9 mouse cellular contexts compared by ENCODE assay signal in the genomic region with DNA sequence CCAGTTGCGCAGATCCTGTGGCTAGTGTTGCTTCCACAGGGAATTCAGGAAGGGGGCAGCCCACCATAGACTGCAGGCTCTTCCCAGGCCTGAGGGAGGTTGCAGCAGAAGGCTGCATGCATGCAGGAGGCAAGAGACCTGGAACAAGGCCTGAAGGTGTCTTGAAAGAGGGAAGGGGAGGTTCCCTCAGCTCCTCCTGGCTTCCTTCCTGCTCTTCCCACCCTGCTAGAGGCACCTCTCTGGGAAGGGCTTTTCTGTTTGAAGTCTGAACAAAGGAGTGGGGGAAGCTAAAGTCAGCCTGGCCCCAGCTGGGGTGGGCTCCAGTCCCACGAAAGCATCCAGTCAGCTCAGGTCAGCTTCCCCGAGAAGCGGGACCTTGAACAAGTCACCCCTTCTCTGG. TPM values are rescaled to one million over a fixed set of nuclear protein-coding genes. Genes with fewer than 3 reads are reported as not detected.
A peak's percentile ranks its signal among the peaks of the same experiment; 100 is the strongest.
DNase-seq lines count a peak whose midpoint lies in the region; ATAC-seq and TF ChIP-seq lines count a peak whose summit lies in the region.
"Had no signal": no experiment of that assay in that cellular context is flagged by ENCODE, and none has a peak within 500 bp of the region (broad histone marks: within the 10 kb centered on the region; RNA-seq: fewer than 3 reads in every experiment).

No protein-coding gene starts in this region.

- no peaks in the 10 kb centered on the region for H3K9me3 ChIP-seq in midbrain, embryonic 10.5 days (replicated peaks)
- no peaks in the 10 kb centered on the region for H3K9me3 ChIP-seq in midbrain, postnatal 0 days (ENCODE audit: low read length)
- H3K9me3 ChIP-seq in forebrain, embryonic 14.5 days (replicated peaks; ENCODE audit: control insufficient read depth, low read length) = no peaks in the 10 kb centered on the region
- H3K9me3 ChIP-seq in limb, embryonic 14.5 days (ENCODE audit: control insufficient read depth, low read length) = no peaks in the 10 kb centered on the region
- H3K9me3 ChIP-seq: liver, embryonic 15.5 days had no signal

- no peak overlapping the region for H3K9ac ChIP-seq in midbrain, postnatal 0 days (replicated peaks; ENCODE audit: low read length, poor library complexity, severe bottlenecking)
- no peak overlapping the region for H3K9ac ChIP-seq in forebrain, embryonic 14.5 days (ENCODE audit: low read length)
- H3K9ac ChIP-seq in limb, embryonic 14.5 days (ENCODE audit: low read depth, low read length, severe bottlenecking) = 0 out of 2 replicates have a peak overlapping the region, but pooled peaks have one; percentile 7
- H3K9ac ChIP-seq: liver, embryonic 15.5 days had no signal

- no peak for ATAC-seq in midbrain, postnatal 0 days (ENCODE audit: low FRiP score)
- no peak for ATAC-seq in forebrain, embryonic 14.5 days
- ATAC-seq in limb, embryonic 14.5 days (ENCODE audit: low FRiP score, low read depth) = peak; percentile 5; the same call in 1 of the 2 replicates
- no peak for ATAC-seq in megakaryocyte-erythroid progenitor cell, adult 5-6 weeks (replicated peaks; ENCODE audit: low FRiP score, low TSS enrichment, poor library complexity, severe bottlenecking)
- ATAC-seq: Patski had no signal

- no peak overlapping the region for H3K4me2 ChIP-seq in midbrain, postnatal 0 days (ENCODE audit: low read depth, low read length, poor library complexity, severe bottlenecking)
- H3K4me2 ChIP-seq in forebrain, embryonic 14.5 days (ENCODE audit: low read length) = no peak overlapping the region
- no peak overlapping the region for H3K4me2 ChIP-seq in limb, embryonic 14.5 days (replicated peaks; ENCODE audit: low read depth, low read length, severe bottlenecking)
- H3K4me2 ChIP-seq: liver, embryonic 15.5 days had no signal

- H3K36me3 ChIP-seq in midbrain, embryonic 10.5 days = no peaks in the 10 kb centered on the region
- H3K36me3 ChIP-seq in midbrain, postnatal 0 days (ENCODE audit: insufficient read depth, low read length) = no peaks in the 10 kb centered on the region
- no peaks in the 10 kb centered on the region for H3K36me3 ChIP-seq in forebrain, embryonic 14.5 days (ENCODE audit: control insufficient read depth, insufficient read depth, low read length)
- H3K36me3 ChIP-seq in limb, embryonic 14.5 days (ENCODE audit: control insufficient read depth, insufficient read depth, low read length) = no peaks in the 10 kb centered on the region
- H3K36me3 ChIP-seq: liver, embryonic 15.5 days had no signal

- DNase-seq in midbrain, embryonic 10.5 days (ENCODE audit: low spot score) = no peak
- DNase-seq in midbrain, postnatal 0 days (ENCODE audit: low spot score) = no peak
- no peak for DNase-seq in forebrain, embryonic 14.5 days (ENCODE audit: low spot score)
- DNase-seq in limb, embryonic 14.5 days (ENCODE audit: low spot score) = no peak
- DNase-seq in T-cell, adult 2 months (ENCODE audit: low spot score) = no peak
- DNase-seq in adrenal gland, postnatal 25 days = no peak

- TF ChIP-seq CTCF in midbrain, postnatal 0 days (IDR thresholded peaks at IDR 0.05) = no peak

- H3K4me3 ChIP-seq in midbrain, embryonic 10.5 days = no peak overlapping the region
- H3K4me3 ChIP-seq in midbrain, postnatal 0 days (ENCODE audit: low read depth, low read length) = no peak overlapping the region
- no peak overlapping the region for H3K4me3 ChIP-seq in forebrain, embryonic 14.5 days (ENCODE audit: low read depth, low read length)
- H3K4me3 ChIP-seq in limb, embryonic 14.5 days (replicated peaks; ENCODE audit: low read length) = no peak overlapping the region
- H3K4me3 ChIP-seq: liver, embryonic 15.5 days had no signal

- WGBS in midbrain, embryonic 10.5 days = 39% methylated on average over 4 of the region's 4 CpGs
- WGBS in midbrain, postnatal 0 days = 22% methylated on average over 4 of the region's 4 CpGs
- WGBS in forebrain, embryonic 14.5 days = 35% methylated on average over 4 of the region's 4 CpGs
- WGBS in limb, embryonic 14.5 days = 23% methylated on average over 4 of the region's 4 CpGs

- peaks cover 57% of the 10 kb centered on the region for H3K27me3 ChIP-seq in midbrain, embryonic 10.5 days (ENCODE audit: low read depth, poor library complexity, severe bottlenecking)
- H3K27me3 ChIP-seq in midbrain, postnatal 0 days (ENCODE audit: insufficient read depth, low read length) = peaks cover 6% of the 10 kb centered on the region; the same call in 1 of the 2 replicates
- peaks cover 11% of the 10 kb centered on the region for H3K27me3 ChIP-seq in forebrain, embryonic 14.5 days (replicated peaks; ENCODE audit: control insufficient read depth, insufficient read depth, low read length)
- H3K27me3 ChIP-seq in limb, embryonic 14.5 days (ENCODE audit: control insufficient read depth, insufficient read depth, low read length) = no peaks in the 10 kb centered on the region; the same call in 1 of the 2 replicates
- H3K27me3 ChIP-seq: Patski had no signal

- no peak for TF ChIP-seq POLR2A in limb, embryonic 14.5 days (IDR thresholded peaks at IDR 0.05; ENCODE audit: borderline replicate concordance, extremely low read depth, insufficient read depth, insufficient read length)

- H3K27ac ChIP-seq in midbrain, embryonic 10.5 days (replicated peaks) = peak overlapping the region; percentile 79
- H3K27ac ChIP-seq in midbrain, postnatal 0 days (ENCODE audit: low read depth, low read length) = no peak overlapping the region
- 0 out of 2 replicates have a peak overlapping the region, but pooled peaks have one; percentile 21 for H3K27ac ChIP-seq in forebrain, embryonic 14.5 days (ENCODE audit: low read depth, low read length)
- H3K27ac ChIP-seq in limb, embryonic 14.5 days (replicated peaks; ENCODE audit: low read depth, low read length) = peak overlapping the region; percentile 71
- H3K27ac ChIP-seq: liver, embryonic 15.5 days had no signal

- peaks cover 76% of the 10 kb centered on the region for H3K4me1 ChIP-seq in midbrain, embryonic 10.5 days
- peaks cover 5% of the 10 kb centered on the region for H3K4me1 ChIP-seq in midbrain, postnatal 0 days (ENCODE audit: insufficient read depth, low read length)
- H3K4me1 ChIP-seq in forebrain, embryonic 14.5 days (ENCODE audit: control insufficient read depth, insufficient read depth, low read length) = peaks cover 12% of the 10 kb centered on the region
- peaks cover 30% of the 10 kb centered on the region for H3K4me1 ChIP-seq in limb, embryonic 14.5 days (ENCODE audit: control insufficient read depth, insufficient read depth, low read length)

RNA-seq across cellular contexts. Expression of a gene that starts 18.9 kb away (rescaled TPM):
- 2.7 and 3.7 TPM in 2 replicates for polyA plus RNA-seq in midbrain, embryonic 10.5 days (2016; fragmentation: Nextera tagmentation; extraction: Ambion mirVana)
- total RNA-seq in midbrain, postnatal 0 days (2014; rRNA removed) = 16.6 and 25.6 TPM in 2 replicates
- polyA plus RNA-seq in midbrain, postnatal 0 days (2015; fragmentation: Nextera tagmentation; extraction: Ambion mirVana) = 5.2 and 5.5 TPM in 2 replicates
- 3.6 and 4.2 TPM in 2 replicates for polyA plus RNA-seq in forebrain, embryonic 14.5 days (2014; fragmentation: Nextera tagmentation; extraction: Ambion mirVana)
- 17.1 and 22.5 TPM in 2 replicates for polyA plus RNA-seq in limb, embryonic 14.5 days (2012; rRNA removed)
- 7.6 and 9.2 TPM in 2 replicates for polyA plus RNA-seq in limb, embryonic 14.5 days (2014; fragmentation: Nextera tagmentation; extraction: Ambion mirVana)
- total RNA-seq in adrenal gland, postnatal 25 days (2021) = 14.5 and 17.8 TPM in 2 replicates
- 0.20 and 0.45 TPM in 2 replicates for total RNA-seq in megakaryocyte-erythroid progenitor cell, adult 5-6 weeks (2014; fragmentation: Nextera tagmentation)
- 0.11 TPM in 1 of 2 replicates, not detected in the other for total RNA-seq in megakaryocyte-erythroid progenitor cell, adult 5-6 weeks (2017)

RNA-seq across cellular contexts. Expression of a gene that starts 45.1 kb away (rescaled TPM):
- 0.30 and 0.47 TPM in 2 replicates for polyA plus RNA-seq in midbrain, embryonic 10.5 days (2016; fragmentation: Nextera tagmentation; extraction: Ambion mirVana)
- total RNA-seq in midbrain, postnatal 0 days (2014; rRNA removed) = 2.1 and 2.6 TPM in 2 replicates
- 1.1 and 1.3 TPM in 2 replicates for polyA plus RNA-seq in midbrain, postnatal 0 days (2015; fragmentation: Nextera tagmentation; extraction: Ambion mirVana)
- 0.14 and 0.24 TPM in 2 replicates for polyA plus RNA-seq in forebrain, embryonic 14.5 days (2014; fragmentation: Nextera tagmentation; extraction: Ambion mirVana)
- 3.9 and 5.3 TPM in 2 replicates for polyA plus RNA-seq in limb, embryonic 14.5 days (2012; rRNA removed)
- 4.6 and 6.1 TPM in 2 replicates for polyA plus RNA-seq in limb, embryonic 14.5 days (2014; fragmentation: Nextera tagmentation; extraction: Ambion mirVana)
- total RNA-seq in adrenal gland, postnatal 25 days (2021) = 0.61 and 0.86 TPM in 2 replicates
- not detected in 2 replicates for total RNA-seq in megakaryocyte-erythroid progenitor cell, adult 5-6 weeks (2014; fragmentation: Nextera tagmentation)
- total RNA-seq in megakaryocyte-erythroid progenitor cell, adult 5-6 weeks (2017) = not detected in 2 replicates

RNA-seq across cellular contexts. Expression of a gene that starts 52.8 kb away (rescaled TPM):
- polyA plus RNA-seq in midbrain, embryonic 10.5 days (2016; fragmentation: Nextera tagmentation; extraction: Ambion mirVana) = 107 and 111 TPM in 2 replicates
- 66.8 and 81.9 TPM in 2 replicates for total RNA-seq in midbrain, postnatal 0 days (2014; rRNA removed)
- polyA plus RNA-seq in midbrain, postnatal 0 days (2015; fragmentation: Nextera tagmentation; extraction: Ambion mirVana) = 107 and 111 TPM in 2 replicates
- polyA plus RNA-seq in forebrain, embryonic 14.5 days (2014; fragmentation: Nextera tagmentation; extraction: Ambion mirVana) = 110 and 126 TPM in 2 replicates
- 37.7 and 50.3 TPM in 2 replicates for polyA plus RNA-seq in limb, embryonic 14.5 days (2012; rRNA removed)
- 78.7 and 79.5 TPM in 2 replicates for polyA plus RNA-seq in limb, embryonic 14.5 days (2014; fragmentation: Nextera tagmentation; extraction: Ambion mirVana)
- 96.4 and 99.5 TPM in 2 replicates for total RNA-seq in adrenal gland, postnatal 25 days (2021)
- total RNA-seq in megakaryocyte-erythroid progenitor cell, adult 5-6 weeks (2014; fragmentation: Nextera tagmentation) = 54.8 and 56.6 TPM in 2 replicates
- 45.5 and 46.2 TPM in 2 replicates for total RNA-seq in megakaryocyte-erythroid progenitor cell, adult 5-6 weeks (2017)

RNA-seq across cellular contexts. Expression of a gene that starts 52.8 kb away (rescaled TPM):
- 28.2 and 28.8 TPM in 2 replicates for polyA plus RNA-seq in midbrain, embryonic 10.5 days (2016; fragmentation: Nextera tagmentation; extraction: Ambion mirVana)
- total RNA-seq in midbrain, postnatal 0 days (2014; rRNA removed) = 49.6 and 59.5 TPM in 2 replicates
- polyA plus RNA-seq in midbrain, postnatal 0 days (2015; fragmentation: Nextera tagmentation; extraction: Ambion mirVana) = 20.7 and 24.2 TPM in 2 replicates
- polyA plus RNA-seq in forebrain, embryonic 14.5 days (2014; fragmentation: Nextera tagmentation; extraction: Ambion mirVana) = 9.7 and 11.8 TPM in 2 replicates
- 59.9 and 67.7 TPM in 2 replicates for polyA plus RNA-seq in limb, embryonic 14.5 days (2012; rRNA removed)
- polyA plus RNA-seq in limb, embryonic 14.5 days (2014; fragmentation: Nextera tagmentation; extraction: Ambion mirVana) = 14.9 and 19.9 TPM in 2 replicates
- 25.1 and 27.5 TPM in 2 replicates for total RNA-seq in adrenal gland, postnatal 25 days (2021)
- total RNA-seq in megakaryocyte-erythroid progenitor cell, adult 5-6 weeks (2014; fragmentation: Nextera tagmentation) = 33.7 and 36.6 TPM in 2 replicates
- 9.9 and 26.8 TPM in 2 replicates for total RNA-seq in megakaryocyte-erythroid progenitor cell, adult 5-6 weeks (2017)
